Mouse (Mus musculus) mature B cell (primary cell): Measurements from ENCODE around the gene Ndufc2.

ENCODE experiments used
- in situ Hi-C: fragments of 300-500 bp; cut with MboI; formaldehyde crosslinking; loops from 2 replicates; pipeline ENCODE4 v1.14.3; 2019

Ndufc2 gene

DNA sequence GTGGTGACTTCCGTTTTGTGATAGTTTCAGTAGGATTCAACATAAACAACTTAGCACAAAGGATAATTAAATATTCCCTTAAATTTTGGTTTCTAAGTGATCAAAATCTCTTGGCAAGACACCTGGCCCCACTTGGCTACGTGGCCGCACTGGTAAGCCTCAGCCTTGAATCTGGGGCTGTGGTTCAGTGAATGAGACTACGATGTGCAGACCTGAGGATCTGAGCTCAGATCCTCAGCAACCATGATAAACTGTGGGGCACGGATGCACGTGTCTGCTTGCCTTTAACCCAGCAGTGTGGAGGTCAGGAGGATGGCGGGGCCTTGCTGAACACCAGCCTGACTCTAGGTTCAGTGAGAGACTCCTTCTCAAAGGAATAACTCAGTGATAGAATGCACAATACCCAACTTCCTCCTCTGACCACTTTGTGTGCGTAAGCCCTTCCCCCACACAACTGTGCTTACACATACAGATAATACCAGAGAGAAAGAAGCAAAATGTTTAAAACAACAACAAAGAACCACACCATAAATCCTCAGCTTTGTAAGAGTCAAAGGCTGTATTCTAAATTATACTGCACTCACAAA lies 12.1 kb upstream of the Ndufc2 start:
- in situ Hi-C loops, result no loop called here

DNA sequence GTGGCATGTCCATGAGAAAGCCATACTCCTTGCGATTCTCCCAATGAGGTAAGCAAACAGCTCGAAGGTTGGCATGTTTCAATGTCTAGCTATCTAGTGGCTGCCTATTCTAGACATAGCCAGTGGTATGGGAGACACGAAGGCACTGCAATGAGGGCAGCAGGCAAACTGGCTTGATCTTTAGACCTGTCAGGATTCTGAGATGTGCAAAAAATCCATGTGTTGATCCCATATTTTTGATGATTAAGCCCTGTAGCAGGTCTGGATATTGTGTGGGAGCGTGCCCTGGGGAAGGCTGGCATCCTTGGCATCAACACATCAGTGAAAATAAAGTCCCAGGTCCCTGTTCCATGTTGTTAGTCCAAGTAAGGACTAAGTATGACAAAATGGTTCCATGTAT lies 11.3 kb upstream of the Ndufc2 start:
- in situ Hi-C loops, result no loop called here

DNA sequence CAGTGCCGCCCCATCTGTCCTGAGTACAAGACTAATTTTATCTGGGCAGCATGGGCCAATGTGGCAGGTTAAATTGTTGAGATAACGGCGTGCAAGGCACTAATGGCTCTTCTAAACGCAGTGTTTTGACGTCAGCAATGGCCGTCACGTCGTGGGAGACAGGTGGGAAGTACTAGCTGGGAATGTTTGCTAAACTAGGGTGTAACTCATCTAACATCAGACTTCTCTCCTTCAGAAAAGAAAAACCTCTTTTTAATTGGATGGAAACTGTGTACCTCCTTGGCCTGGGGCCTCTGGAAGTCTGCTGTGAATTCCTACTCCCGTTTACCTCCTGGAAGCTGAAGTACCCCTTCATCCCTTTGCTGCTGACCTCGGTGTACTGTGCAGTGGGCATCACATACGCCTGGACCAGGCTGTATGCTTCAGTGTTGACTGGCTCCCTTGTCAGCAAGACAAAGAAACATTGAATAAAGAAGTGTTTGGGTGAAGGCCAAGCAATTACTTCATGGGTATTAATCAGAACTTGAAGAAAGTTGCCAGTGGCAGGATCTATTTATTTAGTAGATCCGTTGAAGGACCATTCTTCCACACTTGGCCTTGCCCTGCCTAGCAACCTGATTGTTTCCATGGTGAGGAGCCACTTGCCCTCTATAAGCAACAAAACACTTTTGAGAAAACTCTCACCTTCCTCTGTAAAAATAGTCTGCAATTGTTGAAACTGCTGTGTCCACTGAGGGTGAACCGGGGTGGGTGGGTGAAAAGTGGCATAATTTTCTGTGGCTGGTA lies 8.3 kb upstream of the Ndufc2 start:
- in situ Hi-C loops, result no loop called here

DNA sequence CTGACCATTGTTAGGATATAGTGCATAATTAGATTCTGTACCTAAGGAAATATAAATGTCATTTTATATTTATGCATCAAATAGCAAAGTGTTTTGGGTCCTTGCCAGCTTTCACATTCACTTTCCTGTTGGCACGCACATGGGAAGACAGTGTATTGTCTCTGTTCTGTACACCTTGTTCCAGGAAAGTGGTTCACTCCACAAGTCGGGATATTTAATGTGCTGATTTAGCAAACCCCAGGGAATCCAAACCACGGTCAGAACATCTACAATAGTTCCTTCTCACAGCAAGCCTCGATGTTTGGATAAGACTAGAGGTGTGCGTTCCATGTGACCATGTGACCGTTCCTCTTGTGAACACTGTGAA lies 7.7 kb upstream of the Ndufc2 start:
- in situ Hi-C loops, result no loop called here

DNA sequence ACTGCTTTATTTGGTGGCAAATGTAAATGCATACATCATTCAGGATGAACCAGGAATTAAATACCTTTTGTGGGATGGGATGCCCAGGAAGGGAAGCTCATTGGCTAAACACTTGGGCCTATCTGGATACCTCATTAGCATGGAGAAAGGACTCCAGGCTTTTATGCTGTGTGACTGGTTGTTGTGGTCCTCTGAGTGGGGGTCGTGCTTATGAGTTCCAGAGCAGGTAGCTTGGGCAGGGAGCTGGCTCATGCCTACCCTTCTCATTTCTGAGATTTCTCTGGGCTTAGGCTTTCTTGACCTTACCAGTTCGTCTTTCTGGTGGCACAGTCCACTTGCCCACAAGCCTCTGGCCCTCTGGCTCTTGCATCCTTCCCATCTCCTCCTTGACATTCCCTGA lies 5.4 kb upstream of the Ndufc2 start:
- in situ Hi-C loops, result no loop called here

DNA sequence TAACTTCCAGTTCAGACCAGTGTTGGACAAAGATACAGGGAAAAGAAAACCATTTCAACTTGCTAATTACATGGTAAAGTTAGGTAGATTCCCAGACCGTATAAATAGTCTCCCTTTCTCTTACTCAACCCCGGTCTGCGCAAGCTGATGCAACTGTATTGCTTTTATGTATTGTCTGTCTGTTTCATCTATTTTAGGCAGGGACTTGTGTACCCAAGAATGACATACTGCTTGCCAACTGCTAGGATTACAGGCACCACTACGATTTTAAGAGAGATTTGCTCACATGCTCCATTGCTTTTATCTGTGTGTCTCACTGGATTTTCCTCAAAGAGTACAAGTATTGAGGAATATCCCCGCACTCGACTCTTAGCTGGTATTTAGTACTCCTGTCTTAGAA lies 860 bp upstream of the Ndufc2 start:
- in situ Hi-C loops, result no loop called here

DNA sequence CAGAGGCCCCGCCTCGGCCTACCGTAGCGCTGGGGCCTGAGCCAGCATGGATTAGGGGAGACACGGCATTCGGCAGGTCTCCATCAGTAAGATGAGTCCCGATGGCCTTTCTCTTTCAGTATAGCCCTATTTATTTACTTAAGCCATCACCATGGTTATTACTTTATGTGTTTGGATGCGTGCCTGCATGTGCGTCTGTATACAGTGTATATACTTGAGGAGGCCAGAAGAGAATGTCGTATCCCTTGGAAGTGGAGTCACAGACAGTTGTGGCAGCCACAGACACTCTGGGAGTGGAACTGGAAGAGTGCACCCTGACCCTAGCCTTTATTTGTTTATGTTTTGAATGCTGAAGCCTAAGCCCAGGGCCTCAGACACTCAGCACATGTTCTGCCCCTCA lies 7.3 kb downstream of the Ndufc2 start:
- in situ Hi-C loops, result no loop called here

DNA sequence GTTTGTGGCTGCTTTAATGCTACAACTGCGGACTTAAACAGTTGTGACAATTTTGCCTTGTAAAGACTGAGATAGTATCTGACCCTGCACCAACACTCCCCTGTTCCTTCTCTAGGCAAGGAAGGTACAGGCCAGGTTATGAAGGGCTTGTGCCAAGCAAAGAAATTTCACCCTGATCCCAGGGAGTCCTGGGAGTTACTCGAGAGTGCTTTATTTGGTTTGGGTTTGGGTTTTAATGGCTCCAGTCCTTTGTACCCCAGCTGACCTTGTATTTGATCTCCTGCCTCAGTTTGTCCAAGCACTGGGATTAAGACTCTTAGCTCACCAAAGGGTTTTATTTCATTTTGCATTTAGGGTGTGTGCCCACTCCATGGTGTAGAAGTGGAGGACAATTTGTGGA lies 11.3 kb downstream of the Ndufc2 start:
- in situ Hi-C loops, result no loop called here

DNA sequence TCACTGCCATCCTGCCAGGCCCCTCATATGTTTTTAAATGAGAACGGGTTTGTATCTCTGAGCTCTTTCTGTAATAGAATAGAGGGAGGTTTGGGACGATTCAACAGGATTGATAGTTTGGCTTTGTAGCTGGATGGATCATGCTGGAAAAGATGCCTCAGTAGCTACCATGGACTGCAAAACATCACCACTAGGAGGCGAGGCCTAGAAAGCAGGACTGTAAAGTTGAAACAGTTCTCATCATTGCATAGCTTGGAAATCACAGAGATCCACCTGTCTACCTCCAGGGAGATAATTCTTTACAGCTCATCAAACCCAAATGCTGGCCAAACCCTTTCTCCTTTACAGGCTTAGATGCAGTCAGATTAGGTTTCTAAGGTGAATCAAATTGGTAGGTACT lies 11.8 kb downstream of the Ndufc2 start:
- in situ Hi-C loops, result no loop called here

DNA sequence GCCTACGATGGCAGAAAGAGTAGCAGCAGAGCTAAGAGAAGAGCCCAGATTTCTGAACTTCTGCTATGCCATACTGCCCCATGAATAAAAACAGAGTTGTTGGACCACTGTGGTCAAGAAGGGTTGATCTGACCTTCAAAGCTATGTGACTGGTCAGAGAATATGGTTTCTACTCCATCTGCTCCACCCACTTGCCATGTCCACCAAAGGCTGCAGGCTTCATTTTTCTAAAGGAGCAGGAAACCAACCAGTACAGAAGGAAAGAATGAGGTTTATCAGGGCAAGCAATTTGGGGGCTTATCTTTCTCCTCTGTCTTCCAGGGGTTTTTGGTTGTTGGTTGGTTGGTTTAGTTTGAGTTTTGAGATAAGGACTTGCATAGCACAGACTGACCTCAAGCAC lies 14.2 kb downstream of the Ndufc2 start:
- in situ Hi-C loops, result no loop called here

DNA sequence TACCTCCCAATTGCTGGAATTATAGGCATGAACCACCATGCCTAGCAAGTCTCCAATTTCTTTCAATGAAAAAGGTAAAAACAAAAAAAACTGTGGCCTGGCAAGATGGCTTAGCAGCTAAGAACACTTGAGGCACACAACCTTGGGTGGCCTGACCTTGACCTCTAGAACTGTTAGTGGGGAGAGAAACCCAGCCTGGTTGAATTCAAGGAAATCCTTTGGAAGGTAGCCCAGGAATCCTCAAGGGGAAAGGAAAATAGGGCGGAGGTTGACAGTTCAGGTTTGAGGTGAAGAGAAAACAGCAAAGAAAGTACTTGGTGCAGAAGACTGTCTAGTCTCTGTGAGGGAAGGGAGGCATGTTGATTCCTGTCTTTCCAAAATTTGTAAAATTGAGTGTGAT lies 14.6 kb downstream of the Ndufc2 start:
- in situ Hi-C loops, result no loop called here

DNA sequence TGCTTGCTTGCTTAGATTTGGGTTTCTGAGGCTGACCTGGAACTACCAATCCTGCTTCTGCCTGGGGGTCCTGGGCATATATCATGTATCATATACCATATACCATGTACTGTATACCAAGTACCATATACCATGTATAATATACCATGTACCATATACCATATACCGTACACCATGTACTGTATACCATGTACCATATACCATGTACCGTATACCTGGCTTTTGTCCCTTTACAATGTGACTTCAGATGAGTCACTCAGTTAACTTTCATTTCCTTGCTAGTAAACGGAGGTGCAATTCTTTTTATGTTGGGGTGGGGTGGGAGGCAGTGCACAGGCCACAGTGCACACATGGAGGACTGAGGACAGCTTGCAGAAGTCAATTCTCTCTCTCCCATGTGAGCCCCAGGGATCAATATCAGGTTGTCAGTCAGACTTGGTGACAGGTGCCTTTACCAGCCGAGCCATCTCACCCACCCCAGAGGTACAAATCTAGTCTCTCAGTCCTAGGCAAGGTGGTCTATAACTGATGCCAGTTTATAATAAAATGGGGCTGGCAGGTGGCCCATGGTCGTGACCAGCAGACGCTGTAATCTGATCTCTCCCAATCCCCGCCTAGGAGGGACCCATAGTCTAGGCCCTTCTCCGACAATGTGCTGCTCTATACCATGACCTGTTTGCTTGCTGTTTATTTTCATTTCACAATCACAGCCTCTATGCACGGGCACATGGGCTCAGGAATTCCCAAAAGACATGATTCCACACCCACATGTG lies 15.3 kb downstream of the Ndufc2 start:
- in situ Hi-C loops, result no loop called here

DNA sequence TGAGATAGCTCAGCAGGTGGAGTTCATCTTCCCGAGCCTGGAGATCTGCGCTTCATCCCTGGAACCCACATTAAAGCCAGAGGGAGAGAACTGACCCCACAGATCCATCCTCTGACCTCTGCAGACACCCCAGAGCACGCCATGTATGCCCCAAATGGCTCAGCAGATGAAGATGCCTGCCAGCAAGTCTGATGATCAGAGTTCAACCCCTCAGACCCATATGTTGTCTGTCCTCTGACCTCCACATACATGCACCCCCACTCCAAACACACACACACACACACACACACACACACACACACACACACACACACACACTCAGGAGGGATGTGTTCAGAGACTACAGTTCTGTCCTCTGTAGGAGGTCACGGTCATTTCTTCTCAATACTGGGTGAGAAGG lies 16.7 kb downstream of the Ndufc2 start:
- in situ Hi-C loops, result no loop called here

DNA sequence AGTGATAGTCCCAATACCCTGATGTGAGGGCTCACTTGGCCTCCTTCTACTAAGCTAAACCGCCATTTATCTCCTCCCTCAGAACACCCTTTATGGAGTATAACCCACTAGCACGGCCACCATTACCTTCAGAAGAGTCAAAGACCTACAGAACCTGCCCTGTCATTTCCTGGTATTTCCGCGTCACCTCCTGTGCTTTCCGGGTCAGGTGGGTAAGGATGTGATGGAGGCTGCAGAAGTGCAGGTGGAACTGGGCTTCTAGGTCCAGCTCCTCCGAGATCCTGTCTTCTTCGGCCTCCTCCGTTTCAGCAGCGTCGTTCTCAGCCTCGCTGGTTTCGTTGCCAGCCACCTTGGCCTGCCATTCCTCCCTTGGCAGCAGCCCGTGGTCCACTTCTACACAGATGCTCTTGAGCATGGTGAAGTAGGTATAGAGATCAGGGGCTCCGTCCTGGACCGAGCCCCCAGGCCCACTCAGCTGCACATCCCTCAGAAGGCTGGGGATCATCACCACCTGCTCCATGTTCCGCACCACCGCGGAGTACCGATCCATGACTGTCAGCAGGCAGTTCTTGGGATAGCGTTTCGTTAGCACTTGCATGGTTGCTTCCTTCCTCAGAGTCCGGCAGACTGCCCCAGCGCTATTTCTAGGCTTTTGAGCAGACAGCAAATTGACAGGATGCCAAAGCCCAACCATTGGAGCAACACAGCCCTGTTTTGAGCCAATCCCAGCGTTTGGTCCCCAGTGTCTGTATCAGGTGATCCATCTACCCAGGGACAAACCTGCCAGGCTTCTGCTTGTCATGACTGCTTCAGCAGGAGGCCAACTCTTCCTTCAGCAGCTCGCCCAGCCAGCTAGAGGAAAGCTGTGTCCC lies 17.3 kb downstream of the Ndufc2 start, which contains the start of gene Thrsp:
TSS of gene Thrsp (minus strand) at position 825 of the 872 bp plus-strand sequence.
- in situ Hi-C loops, result no loop called here

DNA sequence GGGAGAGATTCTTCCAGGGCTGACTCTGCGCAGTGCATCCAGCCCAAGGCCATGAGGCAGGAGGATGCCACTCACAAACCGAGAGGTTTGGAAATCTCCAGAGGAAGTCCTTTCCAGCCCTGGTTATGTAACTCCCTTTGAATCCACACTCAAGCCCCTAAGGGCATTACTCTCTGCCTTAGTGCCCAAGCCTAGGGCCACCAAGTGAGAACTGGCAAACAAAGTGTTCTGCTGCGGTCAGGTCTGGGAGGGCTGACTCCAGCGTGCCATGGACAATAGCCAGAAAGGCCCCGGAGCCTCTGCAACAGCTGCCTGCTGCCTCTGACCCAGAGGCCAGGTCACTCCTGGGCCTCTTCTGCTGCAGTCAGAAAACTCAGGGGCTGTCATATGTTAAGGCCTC lies 18.9 kb downstream of the Ndufc2 start:
- in situ Hi-C loops, result no loop called here

DNA sequence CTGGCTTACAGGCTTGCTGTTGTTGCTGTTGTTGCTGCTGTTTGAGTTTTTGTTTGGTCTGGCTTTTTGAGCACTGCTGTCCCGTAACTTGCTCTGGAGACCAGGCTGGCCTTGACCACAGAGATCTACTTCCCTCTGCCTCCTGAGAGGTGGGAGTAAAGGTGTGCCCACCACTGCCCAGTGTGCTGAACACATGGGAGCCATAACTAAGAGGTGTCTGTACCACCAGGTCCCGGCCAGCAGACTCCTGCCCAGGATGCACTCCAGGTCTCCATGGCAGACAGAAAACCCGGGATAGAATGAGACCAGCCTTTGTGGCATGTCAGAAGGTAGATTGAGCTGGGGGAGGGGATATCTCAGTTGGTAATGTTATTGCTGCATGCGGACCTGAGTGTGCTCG lies 19.4 kb downstream of the Ndufc2 start:
- in situ Hi-C loops, result no loop called here

DNA sequence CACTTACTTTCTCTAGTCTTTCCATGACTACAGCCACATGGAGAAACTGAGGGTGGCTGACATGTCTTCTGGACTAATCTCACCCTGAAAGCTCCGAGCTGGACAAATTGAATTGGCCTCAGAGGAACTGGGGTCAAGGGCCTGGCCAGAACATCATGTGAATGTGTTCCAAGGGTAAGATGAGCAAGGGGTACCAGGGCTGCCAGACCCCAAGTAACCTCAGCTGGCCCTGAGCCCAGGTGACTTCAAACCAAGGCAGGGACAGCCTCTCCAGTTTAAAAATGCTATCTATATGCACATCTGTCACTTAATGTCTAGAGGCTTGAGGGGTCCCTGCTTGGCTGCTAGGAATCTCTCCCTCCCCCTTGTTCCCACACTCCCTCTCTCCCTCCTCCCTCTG lies 20.6 kb downstream of the Ndufc2 start:
- in situ Hi-C loops, result loop anchor here (10.0 kb wide), 1 partner anchor 254 kb away; no protein-coding TSS in a partner anchor

DNA sequence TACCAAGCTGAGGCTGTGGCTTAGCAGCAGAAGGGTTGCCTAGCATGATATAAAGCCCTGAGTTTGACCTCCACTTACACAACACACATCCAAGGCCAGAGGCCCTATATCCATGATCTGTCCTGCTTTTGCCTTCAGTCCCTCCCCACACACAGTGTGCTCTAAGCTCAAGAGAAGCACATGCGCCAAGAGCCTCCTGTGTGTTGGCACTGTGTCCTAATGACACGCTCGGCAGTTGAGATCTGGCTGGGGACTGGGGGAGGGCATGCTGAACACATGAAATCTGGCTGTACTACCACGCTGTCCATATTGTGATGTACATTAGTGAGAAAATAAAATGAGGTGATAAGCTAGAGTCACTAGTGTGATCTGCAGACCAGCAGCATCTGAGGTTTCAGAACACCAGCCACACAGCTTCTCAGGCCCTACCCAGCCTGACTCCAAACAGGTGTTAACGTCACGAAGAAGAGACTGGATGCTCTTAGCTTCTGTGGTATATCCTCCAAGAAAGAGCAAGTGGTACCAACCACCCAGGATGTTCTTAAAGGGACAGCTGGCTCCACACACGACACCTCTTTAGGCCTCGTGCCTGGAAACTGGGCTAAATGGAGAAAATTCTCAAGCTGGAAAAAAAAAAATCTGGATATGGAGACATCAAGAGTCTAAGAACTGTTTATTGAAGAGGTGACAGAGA lies 21.3 kb downstream of the Ndufc2 start:
- in situ Hi-C loops, result loop anchor here (10.0 kb wide), 1 partner anchor 254 kb away; no protein-coding TSS in a partner anchor

DNA sequence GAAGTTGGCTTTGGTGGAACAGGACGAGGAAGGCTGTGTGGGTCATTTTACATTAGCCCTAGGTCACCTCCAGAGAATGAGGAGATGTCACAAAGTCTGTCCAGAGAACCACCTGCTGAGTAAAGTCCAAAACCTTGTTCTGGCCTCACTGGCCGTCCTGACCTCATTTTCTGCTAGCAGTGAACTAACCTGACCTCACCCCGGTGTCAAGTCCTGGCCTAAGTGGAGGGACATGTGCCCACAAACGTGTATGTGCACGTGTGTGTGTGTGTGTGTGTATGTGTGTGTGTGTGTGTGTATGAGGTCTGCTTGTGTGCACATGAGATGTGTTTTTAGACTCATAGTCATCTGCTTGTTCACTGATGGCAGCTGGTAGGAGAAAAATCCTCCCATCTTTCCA lies 24.0 kb downstream of the Ndufc2 start:
- in situ Hi-C loops, result loop anchor here (10.0 kb wide), 1 partner anchor 251 kb away; no protein-coding TSS in a partner anchor

DNA sequence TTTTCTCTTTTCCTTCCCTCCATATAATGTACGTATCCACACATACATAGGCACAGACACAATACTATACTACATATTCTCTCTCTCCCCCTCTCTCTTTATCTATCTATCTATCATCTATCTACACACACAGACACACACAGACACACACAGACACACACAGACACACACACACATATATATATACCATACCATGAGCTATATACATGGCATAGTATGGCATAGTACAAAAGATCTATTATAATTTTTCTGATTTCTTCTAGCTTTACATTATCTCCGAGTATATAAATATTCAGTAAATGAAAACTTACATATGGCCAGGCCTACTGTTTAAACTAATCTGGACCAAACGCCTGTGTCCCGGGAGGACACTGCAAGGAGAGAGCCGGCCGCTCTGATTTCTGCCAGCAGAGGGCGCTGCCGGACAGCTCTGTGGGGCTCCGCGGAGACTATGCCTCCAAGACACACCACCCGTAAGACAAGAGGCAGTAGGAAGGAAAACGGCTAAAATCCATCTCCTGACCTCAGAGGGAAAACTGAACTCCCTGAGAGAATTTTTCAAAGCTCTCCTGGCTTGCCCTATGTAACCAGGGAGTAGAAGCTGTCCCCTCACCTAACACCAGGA lies 24.9 kb downstream of the Ndufc2 start:
- in situ Hi-C loops, result loop anchor here (5.0 to 10.0 kb wide), 2 partner anchors 58 to 250 kb away; partner anchors contain the start of gene Ints4

DNA sequence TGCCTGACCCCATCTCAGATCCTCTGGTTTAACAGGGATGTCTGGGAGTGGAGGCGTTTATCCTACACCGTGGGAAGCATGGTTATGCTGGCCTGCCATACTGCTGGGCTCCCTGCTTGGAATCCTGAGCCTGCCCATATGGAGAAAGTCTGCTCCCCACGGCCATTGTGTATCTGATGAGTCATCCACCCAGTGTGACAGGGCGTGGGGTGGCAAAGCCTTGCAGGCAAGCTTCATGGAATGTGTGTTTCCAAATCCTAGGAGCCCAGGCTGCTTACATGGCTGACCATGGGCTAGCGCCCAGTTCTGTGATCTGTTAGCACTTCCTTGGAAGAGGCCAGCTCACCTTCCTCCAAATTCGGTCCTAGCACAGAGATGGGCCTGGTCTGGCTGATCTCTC lies 26.8 kb downstream of the Ndufc2 start:
- in situ Hi-C loops, result loop anchor here (5.0 to 10.0 kb wide), 2 partner anchors 56 to 248 kb away; partner anchors contain the start of gene Ints4
